Mouse (Mus musculus) left cerebral cortex, postnatal 14 days (tissue): Measurements from ENCODE around the gene Plac9b. TPM values are rescaled to one million over a fixed set of nuclear protein-coding genes. Genes with fewer than 3 reads are reported as not detected.
"Not testable (repeated sequence)": the region's sequence is repeated elsewhere in the genome, so short reads cannot be mapped to it uniquely, and the experiment has no call there.

Experiments
- DNase-seq, 2 experiments: peaks; one replicate each; pipeline ENCODE4 v3.0.0; 2021 to 2022; ENCODE audit warnings: low spot score in 2 of 2, mixed read lengths in 1 of 2
- intact Hi-C: fragments of 180-260 bp; cut with DNase I; formaldehyde crosslinking; loops from one replicate; pipeline ENCODE4 v1.15.1; 2025
- long read RNA-seq, 2 experiments: library from polyadenylated mRNA; stranded (forward); transcript quantifications; one replicate each; pipeline ENCODE4 v2.0.0; 2021
- total RNA-seq, 2 experiments: library from RNA; stranded (reverse); gene quantifications; 2 replicates each; pipeline ENCODE4 v1.2.3; 2021

The Plac9b gene
- 10 to 100 TPM; 11.6 to 12.5 TPM for total RNA-seq
- long read RNA-seq, experiment 1, partial matches to known transcripts = 0 of 3 reads
- long read RNA-seq, experiment 1, other reads (novel, unspliced or antisense) = 1 of 3 reads
- long read RNA-seq, experiment 2, transcript Plac9b-203 (4 exons, 1,040 nt) = major isoform, 5 of 7 reads
- long read RNA-seq, experiment 2, partial matches to known transcripts = 0 of 7 reads
- long read RNA-seq, experiment 2, other reads (novel, unspliced or antisense) = 2 of 7 reads

- DNase-seq, intact Hi-C loops: not testable (repeated sequence)
These were observed at the start of gene Plac9b for GRCm38 (mm10) chr14:26182380-26182779. Plac9b (minus strand) TSS chr14:26182480.

- DNase-seq, intact Hi-C loops: not testable (repeated sequence)
These were observed 34.1 kb upstream of the Plac9b start for GRCm38 (mm10) chr14:26216233-26217000.

- intact Hi-C loops, DNase-seq: not testable (repeated sequence)
These were observed 24.6 kb upstream of the Plac9b start, which contains the start of gene Tmem254b for GRCm38 (mm10) chr14:26206926-26207247. Tmem254b (minus strand) TSS chr14:26207041.

- intact Hi-C loops, DNase-seq: not testable (repeated sequence)
These were observed 24.1 kb upstream of the Plac9b start for GRCm38 (mm10) chr14:26206197-26206925.

DNA sequence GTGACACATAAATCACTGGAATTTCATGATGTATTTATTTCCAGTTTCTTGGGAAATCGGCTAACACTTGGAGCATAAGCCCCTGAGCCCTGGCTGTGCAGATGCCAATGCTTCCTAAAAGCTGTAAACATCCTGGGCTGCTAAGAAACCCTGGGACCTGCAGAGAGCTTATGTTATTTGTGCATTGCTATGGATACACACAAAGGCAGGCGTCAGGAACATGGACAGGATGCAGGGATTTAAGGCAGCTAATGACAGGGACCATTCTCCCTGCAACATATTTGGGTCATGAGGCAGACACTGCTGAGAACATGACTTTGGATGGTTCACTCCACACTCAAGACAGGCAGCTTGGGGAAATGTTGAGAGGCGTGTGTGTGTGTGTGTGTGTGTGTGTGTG, 15.6 kb upstream of the Plac9b start:
- intact Hi-C loops = not testable (repeated sequence)

DNA sequence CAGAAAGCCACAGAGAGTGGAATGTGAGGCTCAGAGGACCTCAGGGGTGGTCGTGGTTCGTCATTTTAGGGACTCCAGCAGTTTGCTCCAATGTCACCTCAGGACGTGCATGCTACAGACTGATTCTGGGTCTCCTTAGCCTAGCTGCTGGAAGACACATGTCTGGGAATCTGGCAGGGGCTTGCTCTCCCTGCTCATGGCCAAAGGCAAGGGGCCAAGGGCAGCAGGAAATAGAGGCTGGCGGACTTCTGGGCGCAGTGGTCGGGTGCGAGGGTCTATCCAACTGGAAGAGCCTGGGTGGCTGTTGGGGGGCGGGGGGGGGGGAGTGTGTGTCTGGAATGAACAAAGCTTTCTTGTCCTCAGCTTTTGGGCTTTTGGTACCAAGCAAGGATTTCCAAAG, 6.1 kb upstream of the Plac9b start:
- intact Hi-C loops, DNase-seq: not testable (repeated sequence)

More for the DNA sequence above, 15.6 kb upstream of the Plac9b start:
- not testable (repeated sequence) for DNase-seq

DNA sequence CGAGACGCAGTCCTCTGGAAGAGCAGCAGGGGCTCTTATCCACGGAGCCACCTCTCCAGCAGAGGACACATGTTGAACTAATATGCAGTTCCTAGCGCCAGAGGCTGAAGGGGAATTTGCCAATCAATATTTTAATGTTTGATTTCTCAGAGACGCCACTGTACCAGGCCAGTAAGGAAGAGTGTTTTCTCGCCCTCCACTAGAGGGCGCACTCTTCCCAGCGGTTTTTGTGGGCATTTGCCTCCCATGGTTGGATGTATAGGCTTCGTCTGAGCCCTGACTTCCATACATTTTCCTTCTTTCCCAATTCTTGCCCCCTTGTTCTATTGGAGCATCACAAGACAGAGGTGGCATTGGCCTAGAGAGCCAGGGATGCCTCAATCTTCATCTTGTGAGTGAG, 4.4 kb upstream of the Plac9b start:
- intact Hi-C loops, DNase-seq: not testable (repeated sequence)

GRCm38 (mm10) chr14:26181660-26182059, 620 bp downstream of the Plac9b start:
- DNase-seq, intact Hi-C loops: not testable (repeated sequence)

DNA sequence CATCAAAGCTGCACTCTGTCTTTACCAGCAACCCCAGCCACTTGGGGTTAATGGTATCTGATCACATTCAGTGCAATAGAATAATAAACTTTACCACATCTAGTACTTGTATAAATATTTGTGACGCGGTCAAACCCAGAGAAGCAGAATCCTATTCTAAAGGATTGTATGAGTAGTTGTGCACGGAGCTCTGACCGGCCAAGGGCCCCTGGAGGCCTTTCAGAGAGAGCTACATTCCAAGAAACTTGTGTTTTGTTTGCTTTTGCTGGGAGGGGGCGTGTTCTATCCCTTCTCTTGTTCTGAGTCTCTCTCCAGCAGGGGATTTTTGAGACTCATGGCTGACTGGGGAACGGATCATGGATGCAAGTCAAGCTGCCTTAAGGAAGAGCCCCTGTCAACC, 7.3 kb downstream of the Plac9b start:
- intact Hi-C loops, DNase-seq: not testable (repeated sequence)

- intact Hi-C loops = not testable (repeated sequence)
These were observed 8.3 kb downstream of the Plac9b start for GRCm38 (mm10) chr14:26173955-26174354.

DNA sequence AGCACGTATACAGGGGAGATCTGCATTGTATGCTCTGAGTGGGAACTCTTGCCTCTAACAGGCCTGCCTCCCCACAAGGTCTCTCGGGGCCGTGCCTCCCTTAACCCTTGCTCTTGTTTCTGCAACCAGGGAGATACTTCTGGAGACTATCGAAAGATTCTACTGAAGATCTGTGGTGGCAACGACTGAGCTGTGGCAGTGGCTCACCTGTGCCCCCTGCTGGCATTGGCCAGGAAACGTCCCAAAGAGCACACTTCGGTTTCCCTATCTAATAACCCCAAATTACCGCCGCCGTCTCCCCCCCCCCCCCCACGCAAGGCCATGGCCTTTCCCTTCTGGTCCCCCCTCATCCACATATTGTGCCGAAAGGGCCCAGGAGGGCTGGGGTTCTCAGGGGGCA, 17.0 kb downstream of the Plac9b start:
- DNase-seq, intact Hi-C loops: not testable (repeated sequence)

More at GRCm38 (mm10) chr14:26173955-26174354, 8.3 kb downstream of the Plac9b start:
- DNase-seq = not testable (repeated sequence)

- DNase-seq, intact Hi-C loops: not testable (repeated sequence)
These were observed 19.9 kb downstream of the Plac9b start for GRCm38 (mm10) chr14:26162423-26162822.

GRCm38 (mm10) chr14:26161156-26161555, 21.1 kb downstream of the Plac9b start:
- intact Hi-C loops = not testable (repeated sequence)

DNA sequence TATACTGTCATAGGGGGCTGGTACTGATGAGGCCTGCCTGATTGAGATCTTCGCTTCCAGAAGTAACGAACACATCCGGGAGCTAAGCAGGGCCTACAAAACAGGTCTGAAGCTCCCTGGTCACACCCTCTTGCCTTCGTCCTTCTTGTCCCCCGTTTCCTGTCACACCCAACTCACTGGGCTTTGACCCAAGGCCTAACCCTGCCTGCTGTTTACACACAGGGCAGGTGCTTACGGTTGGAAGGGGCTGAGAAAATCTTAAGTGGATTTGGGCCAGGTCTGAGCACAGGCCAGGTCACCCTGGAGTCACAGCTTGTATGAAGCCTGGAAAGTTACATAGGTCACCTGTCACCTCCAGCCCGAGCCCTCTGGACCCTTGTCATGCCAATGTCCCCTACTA, 26.2 kb downstream of the Plac9b start:
- DNase-seq, intact Hi-C loops: not testable (repeated sequence)

More at GRCm38 (mm10) chr14:26161156-26161555, 21.1 kb downstream of the Plac9b start:
- not testable (repeated sequence) for DNase-seq

GRCm38 (mm10) chr14:26147095-26147494, 35.2 kb downstream of the Plac9b start:
- intact Hi-C loops, DNase-seq: not testable (repeated sequence)

DNA sequence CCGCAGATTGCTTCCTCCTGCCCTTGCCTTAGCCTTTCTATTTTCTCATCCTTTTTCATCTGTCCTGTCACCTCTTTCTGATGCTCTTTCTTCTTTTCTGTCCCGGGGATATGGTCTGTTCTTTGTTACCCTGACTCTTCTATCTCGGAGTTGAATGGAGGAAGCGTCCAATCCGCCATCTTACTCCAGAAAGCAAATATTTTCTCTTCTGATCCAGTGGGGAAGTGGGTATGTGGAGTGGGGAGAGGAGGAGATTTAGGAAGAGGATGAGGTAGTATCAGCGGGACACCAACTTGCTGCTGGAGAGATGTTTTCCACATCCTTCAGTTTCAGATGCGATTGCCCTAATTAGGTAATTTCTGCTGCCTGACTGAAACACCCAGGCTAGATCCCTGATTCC, 63.2 kb downstream of the Plac9b start:
- intact Hi-C loops, DNase-seq: not testable (repeated sequence)

DNA sequence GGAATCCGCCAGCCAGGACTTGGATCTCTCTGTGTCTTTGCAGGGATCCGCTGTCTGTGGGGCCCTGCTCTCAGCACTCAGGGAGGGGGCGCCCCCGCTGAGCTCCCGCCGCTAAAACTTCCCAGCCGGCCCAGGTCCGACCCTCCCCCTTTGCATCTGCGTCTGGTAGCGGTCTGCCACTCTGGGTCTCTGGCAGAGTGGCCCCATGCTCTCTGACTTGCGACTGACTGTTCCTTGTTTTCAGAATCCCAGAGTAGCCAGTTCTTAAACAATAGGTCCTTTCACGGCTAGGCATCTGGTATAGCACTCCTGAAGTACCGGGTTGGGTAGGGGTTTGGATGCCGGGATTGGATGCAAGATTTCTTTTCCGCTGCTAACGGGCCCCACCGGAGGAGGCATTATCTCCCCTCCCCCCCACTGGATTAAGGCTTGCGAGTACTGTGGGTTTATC, 63.7 kb downstream of the Plac9b start:
- intact Hi-C loops, DNase-seq: not testable (repeated sequence)

GRCm38 (mm10) chr14:26118150-26118549, 64.1 kb downstream of the Plac9b start, which contains the start of gene Duxbl2:
Duxbl2 (plus strand) TSS chr14:26118349.
- intact Hi-C loops, DNase-seq: not testable (repeated sequence)
